Mouse (Mus musculus) C2C12 (cell line): ENCODE measurements around the gene Defb28. TPM values are rescaled to one million over a fixed set of nuclear protein-coding genes. Genes with fewer than 3 reads are reported as not detected.

Experiments
- H3K27me3 ChIP-seq: one replicate; pipeline ENCODE4 v1.6.1; 2011; ENCODE audit not compliant: control insufficient read depth, insufficient read depth, insufficient read length
- H3K36me3 ChIP-seq: one replicate; pipeline ENCODE4 v1.6.1; 2011; ENCODE audit not compliant: control insufficient read depth, insufficient read depth
- H3K4me3 ChIP-seq: one replicate; pipeline ENCODE4 v1.5.1; 2011; ENCODE audit warnings: mild to moderate bottlenecking, control low read depth; ENCODE audit not compliant: poor library complexity, insufficient read depth, severe bottlenecking
- H3K79me2 ChIP-seq: one replicate; pipeline ENCODE4 v1.6.1; 2011; ENCODE audit not compliant: control insufficient read depth, insufficient read depth
- H3K79me3 ChIP-seq: one replicate; pipeline ENCODE4 v1.6.1; 2011; ENCODE audit warnings: low read depth, control low read depth
- H3ac ChIP-seq: one replicate; pipeline ENCODE3; 2011; ENCODE audit warnings: low read depth; ENCODE audit not compliant: control insufficient read depth, insufficient read length
- CEBPB ChIP-seq: IDR thresholded peaks from one replicate; pipeline ENCODE4 v1.6.1; 2011; ENCODE audit warnings: low read depth, mild to moderate bottlenecking, control low read depth, moderate library complexity
- CTCF ChIP-seq: IDR thresholded peaks from one replicate; pipeline ENCODE4 v1.5.1; 2011; ENCODE audit not compliant: control insufficient read depth, insufficient read depth, insufficient read length
- FOSL1 ChIP-seq: IDR thresholded peaks from one replicate; pipeline ENCODE4 v1.8.0; 2011; ENCODE audit warnings: mild to moderate bottlenecking, low read length; ENCODE audit not compliant: poor library complexity, insufficient read depth, severe bottlenecking
- MAX ChIP-seq: IDR thresholded peaks from one replicate; pipeline ENCODE4 v1.6.1; 2011; ENCODE audit warnings: mild to moderate bottlenecking, control low read depth
- MYOD1 ChIP-seq: IDR thresholded peaks from one replicate; pipeline ENCODE4 v1.6.1; 2011; ENCODE audit warnings: low read depth; ENCODE audit not compliant: control insufficient read depth, insufficient read length
- MYOG ChIP-seq: IDR thresholded peaks from one replicate; pipeline ENCODE4 v1.6.1; 2011; ENCODE audit not compliant: control insufficient read depth, insufficient read length; ENCODE audit errors: extremely low read depth
- USF1 ChIP-seq: IDR thresholded peaks from one replicate; pipeline ENCODE4 v1.6.1; 2011; ENCODE audit warnings: low read depth, mild to moderate bottlenecking, control low read depth, moderate library complexity
- polyA plus RNA-seq: library from polyadenylated mRNA; unstranded; fragments of >200 nt; fragmentation: generic; extraction: Trizol; gene quantifications from one replicate; pipeline ENCODE4 v1.2.1, GENCODE M21; 2012; ENCODE audit warnings: missing spikeins

Gene Defb28
- polyA plus RNA-seq, 1 experiment, result 0.57 TPM

- H3K79me3 ChIP-seq, result no peaks in the 10 kb centered on the region
- no peak overlapping the region for H3K4me3 ChIP-seq
- H3ac ChIP-seq, result no peak overlapping the region
- no peaks in the 10 kb centered on the region for H3K79me2 ChIP-seq
- H3K36me3 ChIP-seq, result no peaks in the 10 kb centered on the region
- TF ChIP-seq FOSL1, result no peak
- TF ChIP-seq MAX, result no peak
- no peak for TF ChIP-seq USF1
- TF ChIP-seq CTCF, result no peak
- no peak for TF ChIP-seq MYOD1
- no peak for TF ChIP-seq CEBPB
- no peak for TF ChIP-seq MYOG
- no peaks in the 10 kb centered on the region for H3K27me3 ChIP-seq
These were observed 31.0 kb upstream of the Defb28 start for GRCm38 (mm10) chr2:152487024-152487423.

GRCm38 (mm10) chr2:152490038-152490437 is 28.0 kb upstream of the Defb28 start, which contains the start of gene Defb22:
Gene Defb22 (minus strand): TSS chr2:152490138.
- H3K79me3 ChIP-seq, result no peaks in the 10 kb centered on the region
- H3K27me3 ChIP-seq, result no peaks in the 10 kb centered on the region
- no peak within 1 kb of the TSS for H3K4me3 ChIP-seq
- H3ac ChIP-seq, result no peak within 1 kb of the TSS
- TF ChIP-seq MYOG (no peak), CTCF (no peak), FOSL1 (no peak), MYOD1 (no peak), CEBPB (no peak)
- no peaks in the 10 kb centered on the region for H3K79me2 ChIP-seq
- H3K36me3 ChIP-seq, result no peaks in the 10 kb centered on the region

GRCm38 (mm10) chr2:152493151-152493550 is 24.9 kb upstream of the Defb28 start:
- TF ChIP-seq MAX, result no peak
- no peak for TF ChIP-seq MYOD1
- no peak for TF ChIP-seq CEBPB
- no peak for TF ChIP-seq CTCF
- no peak for TF ChIP-seq USF1
- TF ChIP-seq FOSL1, result no peak
- no peak for TF ChIP-seq MYOG
- H3ac ChIP-seq, result no peak overlapping the region
- no peaks in the 10 kb centered on the region for H3K79me2 ChIP-seq
- H3K79me3 ChIP-seq, result no peaks in the 10 kb centered on the region
- H3K4me3 ChIP-seq, result no peak overlapping the region
- no peaks in the 10 kb centered on the region for H3K36me3 ChIP-seq
- H3K27me3 ChIP-seq, result no peaks in the 10 kb centered on the region

- no peak for TF ChIP-seq MYOD1
- no peak for TF ChIP-seq CEBPB
- TF ChIP-seq MYOG, result no peak
- no peak for TF ChIP-seq USF1
- no peak for TF ChIP-seq FOSL1
- no peak for TF ChIP-seq MAX
- no peak for TF ChIP-seq CTCF
- Histone ChIP-seq H3K36me3 (no peaks in the 10 kb centered on the region), H3K79me2 (no peaks in the 10 kb centered on the region), H3ac (no peak overlapping the region), H3K79me3 (no peaks in the 10 kb centered on the region), H3K4me3 (no peak overlapping the region), H3K27me3 (no peaks in the 10 kb centered on the region)
These were observed 20.0 kb upstream of the Defb28 start for GRCm38 (mm10) chr2:152498020-152498419.

GRCm38 (mm10) chr2:152500204-152500862 is 17.7 kb upstream of the Defb28 start:
- H3K27me3 ChIP-seq, result no peaks in the 10 kb centered on the region

More at GRCm38 (mm10) chr2:152500204-152500862, 17.7 kb upstream of the Defb28 start:
- Histone ChIP-seq H3ac (no peak overlapping the region), H3K4me3 (no peak overlapping the region), H3K79me2 (no peaks in the 10 kb centered on the region), H3K79me3 (no peaks in the 10 kb centered on the region), H3K36me3 (no peaks in the 10 kb centered on the region)
- no peak for TF ChIP-seq CTCF
- TF ChIP-seq USF1, result no peak
- TF ChIP-seq MYOD1, result no peak
- no peak for TF ChIP-seq CEBPB
- TF ChIP-seq FOSL1, result no peak
- no peak for TF ChIP-seq MYOG
- TF ChIP-seq MAX, result no peak
